Mouse (Mus musculus) left cerebral cortex, adult 11 months (tissue): ENCODE results near the gene Sema4c.
"Not testable (repeated sequence)": the region's sequence is repeated elsewhere in the genome, so short reads cannot be mapped to it uniquely, and the experiment has no call there.

Experiments used
- DNase-seq: peaks from one replicate; pipeline ENCODE4 v3.0.0; 2022; ENCODE audit warnings: low spot score

The Sema4c gene

GRCm38 (mm10) chr1:36556553-36557456, 1.3 kb downstream of the Sema4c start:
- DNase-seq, result peak; percentile 85

GRCm38 (mm10) chr1:36555798-36556395, 2.3 kb downstream of the Sema4c start:
- no peak for DNase-seq

- no peak for DNase-seq
These were observed 3.3 kb downstream of the Sema4c start for GRCm38 (mm10) chr1:36554633-36555399.

DNA sequence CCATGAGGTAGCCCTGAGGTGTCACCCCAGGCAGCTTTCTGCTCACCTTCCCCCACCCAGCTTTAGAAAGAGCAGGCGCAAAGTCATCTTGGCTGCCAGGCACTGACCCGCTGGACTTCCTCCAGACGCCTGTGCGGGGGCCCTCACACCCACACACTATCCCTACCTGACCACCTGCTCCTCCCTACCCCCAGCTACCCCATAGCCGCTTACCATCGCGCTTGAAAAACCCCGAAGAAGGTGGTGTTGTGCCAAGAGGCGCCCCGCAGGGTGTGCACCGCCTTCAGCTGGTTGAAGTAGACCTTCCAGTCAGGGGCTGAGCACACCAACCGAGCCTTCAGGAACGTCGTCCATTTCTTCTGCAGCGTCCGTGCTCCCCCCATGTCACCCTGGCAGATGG, 5.6 kb downstream of the Sema4c start:
- no peak for DNase-seq

DNA sequence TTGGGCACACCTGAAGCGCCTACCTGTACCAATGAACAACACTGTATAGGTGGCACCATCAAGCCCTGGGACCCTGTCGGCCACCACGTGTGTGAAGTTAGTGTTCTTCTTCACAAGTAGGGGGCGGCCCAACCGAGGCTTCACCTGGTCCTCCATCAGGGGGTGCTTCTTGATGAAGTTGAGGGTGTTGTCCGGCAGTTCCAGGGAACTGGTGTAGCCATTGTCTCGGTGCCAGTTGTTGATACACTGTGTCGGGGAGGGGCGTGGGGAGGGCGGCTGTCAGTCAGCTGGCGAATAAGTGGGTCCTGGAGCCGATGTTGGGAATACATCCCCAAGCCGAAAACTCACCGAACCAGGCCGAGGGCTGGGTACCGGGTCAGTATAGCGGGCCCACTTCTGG, 6.2 kb downstream of the Sema4c start:
- no peak for DNase-seq

- DNase-seq, result no peak
These were observed 7.9 kb downstream of the Sema4c start for GRCm38 (mm10) chr1:36550075-36550863.

DNA sequence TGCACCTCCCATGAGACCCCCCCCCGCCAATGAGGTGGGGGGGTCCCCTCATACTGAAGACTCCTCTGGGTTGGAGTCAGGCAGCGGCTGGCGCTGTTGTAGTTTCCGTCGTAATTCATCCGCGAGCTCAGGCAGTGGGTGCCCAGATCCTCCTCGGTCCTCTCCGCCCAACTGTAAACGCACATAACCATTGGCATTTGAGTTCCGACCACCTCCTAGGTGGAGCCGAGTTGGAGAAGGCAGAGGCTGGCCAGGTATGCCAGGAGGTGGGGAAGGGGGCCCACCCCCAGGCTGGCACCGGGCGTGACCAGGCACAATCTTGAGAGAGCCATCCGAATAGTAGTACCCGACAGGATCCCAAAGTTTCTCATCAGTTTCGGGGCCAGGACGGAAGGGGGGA, 8.7 kb downstream of the Sema4c start:
- DNase-seq, result no peak

GRCm38 (mm10) chr1:36548771-36549170, 9.4 kb downstream of the Sema4c start:
- no peak for DNase-seq

DNA sequence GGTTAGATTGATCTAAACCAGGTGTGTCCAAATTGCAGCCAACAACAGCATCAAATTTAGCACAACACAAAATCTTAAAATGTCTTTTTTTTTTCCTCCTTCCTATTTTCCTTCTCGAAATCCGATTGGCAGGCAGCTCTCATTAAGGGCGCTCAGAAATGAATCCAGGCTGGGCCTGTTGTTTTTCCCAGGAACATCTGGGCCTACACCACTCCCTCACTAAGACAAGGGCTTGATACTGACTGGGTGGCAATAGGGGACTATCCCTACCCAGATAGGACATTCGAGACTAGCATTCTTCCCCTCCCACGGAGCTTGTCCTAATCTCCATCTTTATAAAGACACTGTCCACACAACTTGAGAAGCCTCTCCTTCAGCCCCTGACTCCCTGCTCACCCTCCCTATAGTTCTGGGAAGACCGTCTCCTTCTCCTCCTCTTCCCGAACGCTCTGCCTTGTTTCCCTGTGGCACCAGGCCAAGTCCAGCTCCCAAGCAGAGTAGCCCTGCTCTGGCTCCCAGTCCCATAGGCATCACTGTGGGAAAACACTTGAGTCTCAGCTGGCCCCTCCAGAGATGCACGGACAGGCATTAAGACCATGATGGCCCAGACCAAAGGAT, 10.1 kb downstream of the Sema4c start:
- no peak for DNase-seq

DNA sequence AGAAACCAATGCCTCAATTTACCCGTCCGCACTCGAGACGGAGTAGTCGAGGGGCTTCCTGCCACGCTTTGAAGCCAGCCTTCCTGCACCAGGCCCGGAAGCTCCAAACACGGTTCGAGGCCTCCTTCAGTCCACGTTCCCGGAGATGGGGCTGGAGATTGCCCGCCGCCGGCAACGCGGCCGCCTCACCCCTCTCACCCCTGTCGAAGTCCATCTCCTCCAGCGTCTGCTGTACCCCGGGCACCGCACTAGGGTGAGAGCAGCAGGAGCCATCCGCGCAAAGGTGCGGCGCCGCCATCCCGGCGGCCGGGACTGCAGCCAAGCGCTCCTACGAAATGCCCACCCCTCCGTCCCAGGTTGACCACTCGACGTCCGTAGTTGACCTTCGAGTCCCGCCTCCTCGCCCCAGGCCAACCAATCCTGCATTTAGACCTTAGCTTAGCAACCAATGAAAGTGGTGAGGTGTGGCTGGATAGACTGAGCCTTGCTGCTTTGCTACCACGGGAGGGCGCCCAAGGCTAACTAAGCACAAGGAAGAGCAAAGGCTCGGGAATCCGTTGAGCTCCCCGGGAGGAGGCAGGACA, 11.2 kb downstream of the Sema4c start, which contains the start of gene Ankrd39:
Gene Ankrd39, minus strand, starts transcription at position 558 of the 584 bp plus-strand sequence.
- DNase-seq, result peak; percentile 99

DNA sequence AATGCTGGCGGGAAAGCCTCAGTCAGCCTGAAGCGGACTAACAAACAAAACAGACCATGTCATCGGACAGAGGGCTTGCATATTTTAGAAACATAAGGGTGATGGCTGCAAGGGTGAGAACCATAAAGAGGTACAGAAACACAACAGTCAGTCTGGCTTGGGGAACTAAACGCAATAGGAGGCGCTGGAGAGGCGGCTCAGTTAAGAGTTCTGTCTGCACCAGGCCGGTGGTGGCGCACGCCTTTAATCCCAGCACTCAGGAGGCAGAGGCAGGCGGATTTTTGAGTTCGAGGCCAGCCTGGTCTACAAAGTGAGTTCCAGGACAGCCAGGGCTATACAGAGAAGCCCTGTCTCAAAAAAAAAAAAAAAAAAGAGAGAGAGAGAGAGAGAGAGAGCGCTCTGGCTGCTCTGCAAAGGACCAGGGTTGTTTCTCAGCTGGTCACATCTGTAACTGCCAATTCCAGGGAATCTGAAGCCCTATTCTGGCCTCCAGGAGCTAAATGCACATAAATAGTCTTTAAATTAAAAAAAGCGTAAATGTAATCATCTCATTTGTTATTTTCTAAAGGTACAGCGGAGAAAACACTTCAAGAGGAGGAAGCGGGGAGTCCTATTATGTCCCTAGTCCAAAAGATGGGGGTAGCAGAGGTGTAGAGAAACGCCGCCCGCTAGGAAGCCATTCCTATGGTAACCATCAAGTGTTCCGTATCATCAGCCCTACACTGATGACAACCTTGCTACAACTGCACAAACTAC, 12.1 kb downstream of the Sema4c start:
- no peak for DNase-seq

- no peak for DNase-seq
These were observed 12.8 kb downstream of the Sema4c start for GRCm38 (mm10) chr1:36545382-36545781.

GRCm38 (mm10) chr1:36542925-36543324, 15.2 kb downstream of the Sema4c start:
- DNase-seq, result no peak

DNA sequence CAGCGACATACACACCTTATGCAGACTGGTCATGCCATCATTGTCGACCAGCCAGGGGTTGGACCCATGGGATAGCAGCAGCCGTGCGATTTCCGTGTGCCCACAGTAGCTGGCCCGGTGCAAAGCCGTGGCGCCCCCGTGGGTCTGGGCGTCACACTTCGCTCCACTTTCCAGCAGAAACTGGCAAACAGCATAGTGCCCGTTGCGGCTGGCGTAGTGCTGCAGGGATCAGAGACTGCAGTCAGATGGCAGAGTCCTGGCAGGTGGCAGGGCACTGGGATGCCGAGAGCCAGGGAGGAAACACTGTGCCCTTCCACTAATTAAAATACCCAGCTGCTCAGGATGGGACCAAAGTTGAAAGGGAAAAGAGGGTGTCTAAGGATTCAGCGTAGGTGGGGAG, 16.3 kb downstream of the Sema4c start:
- DNase-seq, result no peak

DNA sequence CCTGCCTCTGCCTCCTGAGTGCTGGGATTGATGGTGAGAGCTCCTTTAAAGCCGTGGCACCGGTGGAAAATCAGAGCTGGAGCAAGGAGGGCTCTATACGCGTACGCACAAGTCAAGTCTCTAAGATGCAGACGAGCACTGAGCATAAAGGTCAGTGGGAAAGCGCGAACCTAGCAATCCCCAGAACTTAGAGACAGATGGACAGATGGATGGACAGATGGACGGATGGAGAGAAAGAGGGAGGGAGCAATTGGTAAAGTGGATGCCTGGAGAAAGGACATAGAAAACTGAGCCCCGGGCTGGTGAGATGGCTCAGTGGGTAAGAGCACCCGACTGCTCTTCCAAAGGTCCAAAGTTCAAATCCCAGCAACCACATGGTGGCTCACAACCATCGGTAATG, 17.3 kb downstream of the Sema4c start:
- DNase-seq, result no peak

DNA sequence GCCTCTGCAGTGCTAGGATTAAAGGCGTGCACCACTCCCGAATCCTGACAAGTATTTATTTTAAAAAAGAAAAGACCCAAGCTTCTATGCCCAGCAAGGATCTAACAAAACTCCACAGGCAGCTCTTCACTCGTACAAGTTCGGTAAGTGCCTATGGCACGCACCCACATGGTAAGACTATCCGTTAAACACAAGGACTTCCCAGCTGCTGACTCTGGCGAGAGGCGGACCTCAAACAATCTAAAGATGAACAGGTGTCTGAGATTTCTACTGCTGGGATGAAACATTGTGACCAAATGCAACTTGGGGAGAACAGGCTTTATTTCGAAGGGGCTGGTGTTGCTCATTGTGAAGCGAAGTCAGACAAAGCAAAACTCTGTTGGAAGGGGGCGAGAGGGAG, 18.0 kb downstream of the Sema4c start:
- DNase-seq, result no peak

DNA sequence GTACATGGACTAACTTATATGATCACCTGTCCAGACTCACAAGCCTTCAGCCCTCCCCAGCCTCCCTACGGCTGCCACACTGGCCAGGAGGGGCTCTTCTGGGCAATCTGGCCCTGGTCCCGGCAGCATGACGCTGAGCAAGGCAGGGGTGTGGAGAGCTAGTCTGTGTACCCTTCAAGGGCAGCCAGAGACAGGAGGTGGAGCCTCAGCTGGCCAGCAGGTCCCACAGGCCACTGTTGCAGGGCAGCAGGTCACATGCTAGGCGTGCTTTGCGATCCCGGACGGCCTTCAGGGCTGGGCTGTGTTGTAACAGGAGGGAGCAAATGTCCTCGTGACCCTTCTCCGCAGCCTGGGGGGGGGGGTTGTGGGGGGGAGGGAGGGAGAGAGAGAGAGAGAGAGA, 19.0 kb downstream of the Sema4c start, which contains the start of gene Gm42417:
Gene Gm42417, minus strand, starts transcription at position 244 of the 400 bp plus-strand sequence.
- no peak for DNase-seq

DNA sequence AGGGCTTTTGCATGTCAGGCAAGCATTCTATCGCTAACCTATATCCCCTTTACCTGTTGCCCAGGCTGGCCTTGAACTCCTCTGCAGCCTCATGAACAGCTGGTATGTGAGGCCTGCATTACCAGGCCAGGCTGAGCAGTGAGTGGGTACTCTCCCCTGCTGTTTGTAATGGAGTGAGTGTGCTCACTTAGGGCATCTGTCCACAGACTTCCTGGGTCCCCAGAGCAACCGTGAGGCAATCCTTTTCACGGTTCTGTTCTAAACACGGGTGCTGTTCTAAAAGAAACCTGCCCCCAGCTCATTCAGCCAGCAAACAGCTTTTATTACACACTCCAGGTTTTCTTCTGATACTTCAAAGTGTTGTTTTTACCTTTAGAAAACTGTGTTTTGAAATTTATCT, 19.4 kb downstream of the Sema4c start:
- DNase-seq, result no peak

GRCm38 (mm10) chr1:36536783-36537182, 21.4 kb downstream of the Sema4c start, which contains the start of gene Ankrd23:
TSS of gene Ankrd23 (minus strand) at chr1:36536883.
- DNase-seq, result not testable (repeated sequence)

GRCm38 (mm10) chr1:36536397-36536728, 21.8 kb downstream of the Sema4c start:
- no peak for DNase-seq
